Mouse (Mus musculus): ENCODE results near the gene Rasl10a. TPM values are rescaled to one million over a fixed set of nuclear protein-coding genes. Genes with fewer than 3 reads are reported as not detected.

Rasl10a gene
- polyA plus RNA-seq, 1 experiment from 2014 or later = 0.74 TPM

DNA sequence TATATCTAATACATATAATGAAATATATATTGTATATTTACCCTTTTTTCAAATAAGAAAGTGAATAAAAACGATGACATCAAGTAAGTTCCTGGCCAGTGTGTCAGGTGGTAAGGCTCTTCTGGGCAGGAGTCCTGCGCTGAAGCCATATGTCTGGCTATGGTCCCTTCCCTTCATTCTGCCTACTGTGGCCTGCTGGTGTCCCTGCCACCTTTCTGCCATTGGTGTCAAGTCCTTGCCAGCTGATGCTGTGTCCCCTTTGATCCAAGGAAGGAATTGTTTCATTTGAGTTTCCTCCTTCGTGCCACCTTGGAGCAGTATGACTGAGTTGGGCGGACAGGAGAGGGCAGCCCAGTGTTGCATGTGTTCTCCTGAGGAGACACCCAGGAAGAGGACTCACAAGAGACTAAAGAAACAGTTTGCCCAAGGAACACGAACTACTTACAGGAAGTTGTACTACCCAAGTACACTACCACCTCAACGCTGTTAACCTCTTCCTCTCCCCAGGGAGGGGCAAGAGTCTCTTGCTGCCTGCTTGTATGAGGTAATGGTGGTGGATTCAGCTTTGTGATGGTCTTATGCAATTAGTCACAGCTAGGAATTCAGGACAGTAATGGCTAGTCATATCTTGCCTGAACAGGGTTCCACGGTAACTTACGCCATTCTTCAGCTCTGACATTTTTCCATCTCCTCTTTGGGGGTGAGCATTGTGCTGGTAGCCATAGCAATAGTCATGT lies 15.1 kb upstream of the Rasl10a start:
- DNase-seq (ENCODE audit: low spot score) (no peak), ATAC-seq (ENCODE audit: insufficient read depth, low FRiP score, low TSS enrichment) (no peak)
- peaks cover 5% of the 10 kb centered on the region for H3K36me3 ChIP-seq (ENCODE audit: control insufficient read depth, insufficient read depth, low read length)
- H3K9ac ChIP-seq (ENCODE audit: low read length) = no peak overlapping the region
- H3K4me3 ChIP-seq (ENCODE audit: low read depth, low read length) = no peak overlapping the region
- WGBS = 94% methylated on average over 8 of the region's 8 CpGs
- H3K9me3 ChIP-seq (ENCODE audit: control insufficient read depth, low read length) = no peaks in the 10 kb centered on the region
- H3K27ac ChIP-seq (ENCODE audit: low read depth, low read length) = no peak overlapping the region
- H3K4me1 ChIP-seq (ENCODE audit: control insufficient read depth, insufficient read depth, low read length) = no peaks in the 10 kb centered on the region
- no peak overlapping the region for H3K4me2 ChIP-seq (ENCODE audit: low read depth)
- no peaks in the 10 kb centered on the region for H3K27me3 ChIP-seq (ENCODE audit: control insufficient read depth, insufficient read depth, low read length)

- Histone ChIP-seq H3K36me3 (ENCODE audit: control insufficient read depth, insufficient read depth, low read length) (no peaks in the 10 kb centered on the region), H3K9ac (ENCODE audit: low read length) (no peak overlapping the region), H3K27me3 (ENCODE audit: control insufficient read depth, insufficient read depth, low read length) (no peaks in the 10 kb centered on the region), H3K4me3 (ENCODE audit: low read depth, low read length) (no peak overlapping the region), H3K27ac (ENCODE audit: low read depth, low read length) (no peak overlapping the region), H3K4me2 (ENCODE audit: low read depth) (no peak overlapping the region), H3K4me1 (ENCODE audit: control insufficient read depth, insufficient read depth, low read length) (no peaks in the 10 kb centered on the region), H3K9me3 (ENCODE audit: control insufficient read depth, low read length) (no peaks in the 10 kb centered on the region)
- DNase-seq (ENCODE audit: low spot score) (no peak), ATAC-seq (ENCODE audit: insufficient read depth, low FRiP score, low TSS enrichment) (no peak)
- 49% methylated on average over 12 of the region's 12 CpGs for WGBS
Measured at GRCm38 (mm10) chr11:5046321-5046926, 11.5 kb upstream of the Rasl10a start.

- H3K36me3 ChIP-seq (ENCODE audit: control insufficient read depth, insufficient read depth, low read length) = no peaks in the 10 kb centered on the region
- no peaks in the 10 kb centered on the region for H3K4me1 ChIP-seq (ENCODE audit: control insufficient read depth, insufficient read depth, low read length)
- no peak overlapping the region for H3K27ac ChIP-seq (ENCODE audit: low read depth, low read length)
- DNase-seq (ENCODE audit: low spot score) = no peak
- 85% methylated on average over 10 of the region's 10 CpGs for WGBS
- no peak overlapping the region for H3K9ac ChIP-seq (ENCODE audit: low read length)
- H3K4me2 ChIP-seq (ENCODE audit: low read depth) = no peak overlapping the region
- no peaks in the 10 kb centered on the region for H3K9me3 ChIP-seq (ENCODE audit: control insufficient read depth, low read length)
- no peak for ATAC-seq (ENCODE audit: insufficient read depth, low FRiP score, low TSS enrichment)
- no peak overlapping the region for H3K4me3 ChIP-seq (ENCODE audit: low read depth, low read length)
- peaks cover 16% of the 10 kb centered on the region for H3K27me3 ChIP-seq (ENCODE audit: control insufficient read depth, insufficient read depth, low read length)
Measured at GRCm38 (mm10) chr11:5051629-5052028, 6.3 kb upstream of the Rasl10a start.

DNA sequence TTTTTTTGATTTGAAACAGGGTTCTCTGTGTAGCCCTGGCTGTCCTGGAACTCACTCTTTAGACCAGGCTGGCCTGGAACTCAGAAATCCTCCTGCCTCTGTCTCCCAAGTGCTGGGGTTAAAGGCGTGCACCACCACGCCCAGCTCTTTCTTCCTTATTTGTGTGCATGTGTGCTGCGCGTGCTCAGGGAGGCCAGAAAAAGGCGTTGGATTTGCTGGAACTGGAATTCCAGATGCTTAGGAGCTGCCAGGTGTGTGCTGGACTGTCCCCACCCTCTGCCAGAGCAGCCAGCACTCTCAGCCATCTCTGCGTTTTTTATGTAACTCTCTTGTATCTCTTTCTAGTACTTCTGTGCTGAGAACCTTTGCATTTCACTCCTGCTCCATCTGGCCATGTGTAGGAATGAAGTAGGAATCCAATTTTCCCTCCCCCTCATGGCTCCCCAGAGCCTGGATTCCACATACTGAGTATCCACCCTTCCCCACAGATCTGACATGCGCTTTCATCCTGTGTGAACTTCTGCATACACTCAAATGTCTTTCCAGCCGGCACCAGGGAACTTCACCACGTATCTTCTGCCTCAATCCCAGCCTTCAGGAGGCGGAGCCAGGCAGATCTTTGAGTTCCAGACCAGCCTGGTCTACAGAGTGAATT lies 5.6 kb upstream of the Rasl10a start:
- Histone ChIP-seq H3K27ac (ENCODE audit: low read depth, low read length) (no peak overlapping the region), H3K27me3 (ENCODE audit: control insufficient read depth, insufficient read depth, low read length) (peaks cover 23% of the 10 kb centered on the region), H3K4me2 (ENCODE audit: low read depth) (no peak overlapping the region), H3K4me1 (ENCODE audit: control insufficient read depth, insufficient read depth, low read length) (no peaks in the 10 kb centered on the region), H3K9me3 (ENCODE audit: control insufficient read depth, low read length) (no peaks in the 10 kb centered on the region), H3K9ac (ENCODE audit: low read length) (no peak overlapping the region), H3K4me3 (ENCODE audit: low read depth, low read length) (no peak overlapping the region), H3K36me3 (ENCODE audit: control insufficient read depth, insufficient read depth, low read length) (no peaks in the 10 kb centered on the region)
- 72% methylated on average over 10 of the region's 10 CpGs for WGBS
- ATAC-seq (ENCODE audit: insufficient read depth, low FRiP score, low TSS enrichment) (no peak), DNase-seq (ENCODE audit: low spot score) (no peak)

- Histone ChIP-seq H3K4me2 (ENCODE audit: low read depth) (no peak overlapping the region), H3K4me3 (ENCODE audit: low read depth, low read length) (no peak overlapping the region), H3K9me3 (ENCODE audit: control insufficient read depth, low read length) (no peaks in the 10 kb centered on the region), H3K9ac (ENCODE audit: low read length) (no peak overlapping the region), H3K4me1 (ENCODE audit: control insufficient read depth, insufficient read depth, low read length) (peaks cover 5% of the 10 kb centered on the region; the same call in 1 of the 2 replicates), H3K27ac (ENCODE audit: low read depth, low read length) (no peak overlapping the region), H3K36me3 (ENCODE audit: control insufficient read depth, insufficient read depth, low read length) (no peaks in the 10 kb centered on the region), H3K27me3 (ENCODE audit: control insufficient read depth, insufficient read depth, low read length) (peaks cover 39% of the 10 kb centered on the region)
- no peak for DNase-seq (ENCODE audit: low spot score)
- ATAC-seq (ENCODE audit: insufficient read depth, low FRiP score, low TSS enrichment) = no peak
- 89% methylated on average over 14 of the region's 14 CpGs for WGBS
Measured at GRCm38 (mm10) chr11:5054151-5054550, 3.8 kb upstream of the Rasl10a start.

- H3K4me3 ChIP-seq (ENCODE audit: low read depth, low read length) = no peak overlapping the region
- no peak overlapping the region for H3K4me2 ChIP-seq (ENCODE audit: low read depth)
- 58% methylated on average over 5 of the region's 6 CpGs for WGBS
- H3K36me3 ChIP-seq (ENCODE audit: control insufficient read depth, insufficient read depth, low read length) = no peaks in the 10 kb centered on the region
- H3K9ac ChIP-seq (ENCODE audit: low read length) = no peak overlapping the region
- ATAC-seq (ENCODE audit: insufficient read depth, low FRiP score, low TSS enrichment) (no peak), DNase-seq (ENCODE audit: low spot score) (no peak)
- H3K4me1 ChIP-seq (ENCODE audit: control insufficient read depth, insufficient read depth, low read length) = peaks cover 5% of the 10 kb centered on the region; the same call in 1 of the 2 replicates
- H3K9me3 ChIP-seq (ENCODE audit: control insufficient read depth, low read length) = no peaks in the 10 kb centered on the region
- peaks cover 47% of the 10 kb centered on the region for H3K27me3 ChIP-seq (ENCODE audit: control insufficient read depth, insufficient read depth, low read length)
- H3K27ac ChIP-seq (ENCODE audit: low read depth, low read length) = no peak overlapping the region
Measured at GRCm38 (mm10) chr11:5054874-5055273, 3.1 kb upstream of the Rasl10a start.

DNA sequence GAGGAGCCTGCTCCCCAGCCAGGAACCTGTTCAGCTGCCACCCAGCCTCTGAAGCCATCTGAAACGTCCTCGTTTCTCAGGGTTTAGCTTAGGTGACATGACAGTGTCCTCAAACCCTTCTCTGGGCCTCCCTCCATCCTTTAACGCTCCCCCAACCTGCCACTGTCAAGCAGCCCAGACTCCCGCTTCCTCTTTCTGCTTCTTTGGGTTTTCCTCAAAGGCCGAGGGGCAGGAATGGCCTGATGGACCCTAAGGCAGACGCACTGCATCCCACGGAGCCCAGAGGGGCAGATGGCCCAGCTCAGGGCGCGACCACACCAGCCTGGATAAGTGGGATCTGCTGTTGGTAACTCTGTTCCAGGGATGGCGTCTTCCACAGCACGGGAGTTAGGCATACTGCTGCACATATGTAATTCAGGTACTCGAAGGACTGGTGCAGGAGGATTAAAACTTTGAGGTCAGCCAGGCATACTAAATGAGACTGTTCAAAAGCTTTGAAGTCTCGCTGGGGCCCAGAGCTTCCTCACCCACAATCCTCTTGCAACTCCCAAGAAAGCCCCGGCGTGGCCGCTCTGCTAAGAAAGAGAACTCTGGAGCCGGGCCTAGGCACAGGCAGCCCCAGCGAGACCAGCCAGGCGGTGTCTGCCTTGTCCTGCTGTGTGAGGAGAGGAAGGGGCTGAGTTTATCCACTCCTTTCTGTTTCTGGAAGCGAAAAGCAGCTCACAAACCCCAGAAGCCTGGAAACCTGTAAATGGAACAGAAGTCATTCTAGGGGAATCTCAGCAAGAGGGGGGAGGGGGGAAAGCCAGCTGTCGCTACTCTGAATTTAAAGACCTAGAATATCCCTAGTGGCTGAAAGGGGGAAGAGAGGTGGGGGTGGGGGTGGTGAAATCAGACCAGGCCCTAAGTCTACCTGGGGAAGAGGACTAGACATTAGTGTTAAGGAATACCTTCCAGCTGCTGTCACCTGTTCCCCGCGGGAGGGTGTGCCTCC lies 1.7 kb upstream of the Rasl10a start:
- ATAC-seq (ENCODE audit: insufficient read depth, low FRiP score, low TSS enrichment) (no peak), DNase-seq (ENCODE audit: low spot score) (no peak)
- H3K27me3 ChIP-seq (ENCODE audit: control insufficient read depth, insufficient read depth, low read length) = peaks cover 60% of the 10 kb centered on the region
- no peaks in the 10 kb centered on the region for H3K9me3 ChIP-seq (ENCODE audit: control insufficient read depth, low read length)
- no peak overlapping the region for H3K27ac ChIP-seq (ENCODE audit: low read depth, low read length)
- 25% methylated on average over 23 of the region's 23 CpGs for WGBS
- no peak overlapping the region for H3K4me3 ChIP-seq (ENCODE audit: low read depth, low read length)
- H3K36me3 ChIP-seq (ENCODE audit: control insufficient read depth, insufficient read depth, low read length) = no peaks in the 10 kb centered on the region
- H3K4me2 ChIP-seq (ENCODE audit: low read depth) = no peak overlapping the region
- peaks cover 10% of the 10 kb centered on the region for H3K4me1 ChIP-seq (ENCODE audit: control insufficient read depth, insufficient read depth, low read length)
- H3K9ac ChIP-seq (ENCODE audit: low read length) = no peak overlapping the region

DNA sequence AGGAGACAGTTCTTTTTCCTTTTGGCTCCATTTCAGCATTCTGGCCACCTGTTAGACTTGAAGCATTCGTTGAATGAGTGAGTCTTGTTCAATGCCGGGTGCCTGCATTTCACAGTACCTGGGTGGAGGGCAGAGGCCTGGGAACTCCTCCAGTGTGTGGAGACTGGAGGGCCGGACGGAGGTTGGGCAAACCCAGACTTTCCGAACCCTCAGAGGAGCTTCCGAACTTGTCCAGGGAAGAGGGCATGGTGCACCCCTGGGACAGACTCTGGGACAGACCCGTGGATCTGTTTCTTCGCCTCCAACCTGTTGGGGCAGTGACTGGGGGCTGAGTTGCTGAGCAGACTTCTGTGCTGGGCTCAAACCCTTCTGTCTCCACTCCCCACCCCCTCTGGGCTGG lies 864 bp upstream of the Rasl10a start:
- no peak overlapping the region for H3K4me2 ChIP-seq (ENCODE audit: low read depth)
- no peak overlapping the region for H3K27ac ChIP-seq (ENCODE audit: low read depth, low read length)
- WGBS = 48% methylated on average over 8 of the region's 8 CpGs
- ATAC-seq (ENCODE audit: insufficient read depth, low FRiP score, low TSS enrichment) (no peak), DNase-seq (ENCODE audit: low spot score) (no peak)
- peak overlapping the region; percentile 36; the same call in 1 of the 2 replicates for H3K4me3 ChIP-seq (ENCODE audit: low read depth, low read length)
- H3K27me3 ChIP-seq (ENCODE audit: control insufficient read depth, insufficient read depth, low read length) = peaks cover 68% of the 10 kb centered on the region
- peaks cover 18% of the 10 kb centered on the region for H3K4me1 ChIP-seq (ENCODE audit: control insufficient read depth, insufficient read depth, low read length)
- H3K9ac ChIP-seq (ENCODE audit: low read length) = no peak overlapping the region
- no peaks in the 10 kb centered on the region for H3K9me3 ChIP-seq (ENCODE audit: control insufficient read depth, low read length)
- H3K36me3 ChIP-seq (ENCODE audit: control insufficient read depth, insufficient read depth, low read length) = no peaks in the 10 kb centered on the region
